Mouse (Mus musculus) limb, embryonic 12.5 days (tissue): ENCODE results near the gene Oit1. TPM values are rescaled to one million over a fixed set of nuclear protein-coding genes. Genes with fewer than 3 reads are reported as not detected.

Experiments
- ATAC-seq: fragments of 200-750 bp; cut with Nextera tagmentation; 2 replicates; pipeline ENCODE4 v1.8.0; 2017; ENCODE audit warnings: low read depth, moderate TSS enrichment; ENCODE audit not compliant: insufficient number of reproducible peaks, insufficient read depth, low FRiP score, low TSS enrichment
- H3K27ac ChIP-seq: fragments of 300-500 bp; sonication (generic); 2 replicates; pipeline ENCODE4 v1.5.1; 2016; ENCODE audit warnings: mild to moderate bottlenecking, moderate library complexity
- H3K27me3 ChIP-seq: fragments of 300-500 bp; sonication (generic); 2 replicates; pipeline ENCODE4 v1.6.1; 2016; ENCODE audit warnings: mild to moderate bottlenecking, moderate library complexity
- H3K36me3 ChIP-seq: fragments of 300-500 bp; sonication (generic); 2 replicates; pipeline ENCODE4 v1.6.1; 2016; ENCODE audit warnings: mild to moderate bottlenecking, moderate library complexity
- H3K4me1 ChIP-seq: fragments of 300-500 bp; sonication (generic); replicated peaks from 2 replicates; pipeline ENCODE4 v1.6.1; 2016
- H3K4me2 ChIP-seq: fragments of 300-500 bp; sonication (generic); 2 replicates; pipeline ENCODE4 v1.6.1; 2016; ENCODE audit warnings: mild to moderate bottlenecking, moderate library complexity
- H3K4me3 ChIP-seq: fragments of 300-500 bp; sonication (generic); replicated peaks from 2 replicates; pipeline ENCODE4 v1.5.1; 2016; ENCODE audit warnings: mild to moderate bottlenecking
- H3K9ac ChIP-seq: fragments of 300-500 bp; sonication (generic); replicated peaks from 2 replicates; pipeline ENCODE4 v1.6.1; 2016; ENCODE audit warnings: mild to moderate bottlenecking, moderate library complexity
- H3K9me3 ChIP-seq: fragments of 300-500 bp; sonication (generic); 2 replicates; pipeline ENCODE4 v1.6.1; 2016; ENCODE audit warnings: mild to moderate bottlenecking, moderate library complexity
- WGBS: fragments of 180-500 bp; shearing (Covaris S2); methylation state at CpG from one replicate; pipeline ENCODE4 v1.1.7; 2016; 5-methylcytosine and 5-hydroxymethylcytosine counted together
- polyA plus RNA-seq: library from polyadenylated mRNA; unstranded; fragments of >200 nt; fragmentation: Nextera tagmentation; extraction: Ambion mirVana; gene quantifications from 2 replicates; pipeline ENCODE4 v1.2.1, GENCODE M21; 2016

Gene Oit1
- polyA plus RNA-seq, 1 experiment from 2014 or later = not detected

- H3K4me2 ChIP-seq = no peak overlapping the region
- 55% methylated on average over 4 of the region's 4 CpGs for WGBS
- H3K4me3 ChIP-seq = no peak overlapping the region
- H3K27ac ChIP-seq = no peak overlapping the region
- H3K9me3 ChIP-seq = no peaks in the 10 kb centered on the region
- peaks cover 22% of the 10 kb centered on the region for H3K4me1 ChIP-seq
- H3K27me3 ChIP-seq = no peaks in the 10 kb centered on the region
- no peak overlapping the region for H3K9ac ChIP-seq
- ATAC-seq = no peak
- no peaks in the 10 kb centered on the region for H3K36me3 ChIP-seq
Measured at GRCm38 (mm10) chr14:8367727-8368520, 10.6 kb downstream of the Oit1 start.

- Histone ChIP-seq H3K4me1 (peaks cover 22% of the 10 kb centered on the region), H3K9me3 (no peaks in the 10 kb centered on the region), H3K36me3 (no peaks in the 10 kb centered on the region), H3K4me3 (no peak overlapping the region), H3K9ac (no peak overlapping the region), H3K4me2 (no peak overlapping the region), H3K27me3 (no peaks in the 10 kb centered on the region), H3K27ac (no peak overlapping the region)
- ATAC-seq = no peak
- 4% methylated on average over 1 of the region's 1 CpGs for WGBS
Measured at GRCm38 (mm10) chr14:8367121-8367520, 11.4 kb downstream of the Oit1 start.

GRCm38 (mm10) chr14:8365833-8366232, 12.7 kb downstream of the Oit1 start:
- WGBS = 78% methylated on average over 6 of the region's 6 CpGs
- Histone ChIP-seq H3K27ac (no peak overlapping the region), H3K36me3 (no peaks in the 10 kb centered on the region), H3K4me3 (no peak overlapping the region), H3K4me1 (peaks cover 24% of the 10 kb centered on the region), H3K9ac (no peak overlapping the region), H3K9me3 (no peaks in the 10 kb centered on the region), H3K27me3 (no peaks in the 10 kb centered on the region), H3K4me2 (no peak overlapping the region)
- ATAC-seq = no peak

- H3K4me3 ChIP-seq = no peak overlapping the region
- no peak overlapping the region for H3K9ac ChIP-seq
- H3K9me3 ChIP-seq = no peaks in the 10 kb centered on the region
- no peaks in the 10 kb centered on the region for H3K36me3 ChIP-seq
- 79% methylated on average over 9 of the region's 9 CpGs for WGBS
- no peak overlapping the region for H3K4me2 ChIP-seq
- H3K27me3 ChIP-seq = no peaks in the 10 kb centered on the region; the same call in 1 of the 2 replicates
- no peak overlapping the region for H3K27ac ChIP-seq
- H3K4me1 ChIP-seq = 0 out of 2 replicates have a peak, but pooled peaks cover 2% of the 10 kb centered on the region
- no peak for ATAC-seq
Measured at GRCm38 (mm10) chr14:8356836-8357235, 21.7 kb downstream of the Oit1 start.

GRCm38 (mm10) chr14:8355999-8356501, 22.5 kb downstream of the Oit1 start:
- Histone ChIP-seq H3K36me3 (no peaks in the 10 kb centered on the region), H3K4me1 (0 out of 2 replicates have a peak, but pooled peaks cover 2% of the 10 kb centered on the region), H3K27ac (no peak overlapping the region), H3K27me3 (no peaks in the 10 kb centered on the region; the same call in 1 of the 2 replicates), H3K9me3 (no peaks in the 10 kb centered on the region), H3K9ac (no peak overlapping the region), H3K4me2 (no peak overlapping the region), H3K4me3 (no peak overlapping the region)
- 36% methylated on average over 6 of the region's 6 CpGs for WGBS
- peak; percentile 78 for ATAC-seq

GRCm38 (mm10) chr14:8348927-8349326, 29.6 kb downstream of the Oit1 start:
- H3K27me3 ChIP-seq = no peaks in the 10 kb centered on the region; the same call in 1 of the 2 replicates
- WGBS = 70% methylated on average over 9 of the region's 9 CpGs
- no peak for ATAC-seq
- H3K27ac ChIP-seq = no peak overlapping the region
- H3K4me1 ChIP-seq = no peaks in the 10 kb centered on the region
- H3K4me3 ChIP-seq = no peak overlapping the region
- H3K9ac ChIP-seq = no peak overlapping the region
- H3K9me3 ChIP-seq = no peaks in the 10 kb centered on the region
- no peaks in the 10 kb centered on the region for H3K36me3 ChIP-seq
- H3K4me2 ChIP-seq = no peak overlapping the region

GRCm38 (mm10) chr14:8346255-8346997, 32.1 kb downstream of the Oit1 start:
- no peaks in the 10 kb centered on the region for H3K4me1 ChIP-seq
- no peak; the same call in 1 of the 2 replicates for ATAC-seq
- H3K36me3 ChIP-seq = no peaks in the 10 kb centered on the region
- H3K27ac ChIP-seq = no peak overlapping the region
- no peak overlapping the region for H3K4me3 ChIP-seq
- no peak overlapping the region for H3K9ac ChIP-seq
- 26% methylated on average over 7 of the region's 7 CpGs for WGBS
- no peaks in the 10 kb centered on the region for H3K9me3 ChIP-seq
- no peak overlapping the region for H3K4me2 ChIP-seq
- no peaks in the 10 kb centered on the region; the same call in 1 of the 2 replicates for H3K27me3 ChIP-seq

GRCm38 (mm10) chr14:8345566-8345965, 33.0 kb downstream of the Oit1 start:
- Histone ChIP-seq H3K36me3 (no peaks in the 10 kb centered on the region), H3K27ac (no peak overlapping the region)

GRCm38 (mm10) chr14:8342509-8343106, 35.9 kb downstream of the Oit1 start:
- H3K4me1 ChIP-seq = no peaks in the 10 kb centered on the region
- no peaks in the 10 kb centered on the region; the same call in 1 of the 2 replicates for H3K27me3 ChIP-seq
- no peak for ATAC-seq
- no peak overlapping the region for H3K9ac ChIP-seq
- H3K4me3 ChIP-seq = no peak overlapping the region
- no peaks in the 10 kb centered on the region for H3K9me3 ChIP-seq
- WGBS = 85% methylated on average over 4 of the region's 5 CpGs
- H3K4me2 ChIP-seq = no peak overlapping the region
- no peak overlapping the region for H3K27ac ChIP-seq
- no peaks in the 10 kb centered on the region for H3K36me3 ChIP-seq

More at GRCm38 (mm10) chr14:8345566-8345965, 33.0 kb downstream of the Oit1 start:
- no peak overlapping the region for H3K4me3 ChIP-seq
- H3K9ac ChIP-seq = no peak overlapping the region
- H3K4me2 ChIP-seq = no peak overlapping the region
- no peak for ATAC-seq
- 61% methylated on average over 4 of the region's 4 CpGs for WGBS
- no peaks in the 10 kb centered on the region; the same call in 1 of the 2 replicates for H3K27me3 ChIP-seq
- no peaks in the 10 kb centered on the region for H3K4me1 ChIP-seq
- no peaks in the 10 kb centered on the region for H3K9me3 ChIP-seq

- Histone ChIP-seq H3K36me3 (no peaks in the 10 kb centered on the region), H3K9me3 (no peaks in the 10 kb centered on the region), H3K4me1 (peaks cover 12% of the 10 kb centered on the region), H3K4me3 (no peak overlapping the region), H3K27me3 (no peaks in the 10 kb centered on the region; the same call in 1 of the 2 replicates), H3K9ac (no peak overlapping the region), H3K4me2 (no peak overlapping the region), H3K27ac (no peak overlapping the region)
- 65% methylated on average over 4 of the region's 4 CpGs for WGBS
- no peak for ATAC-seq
Measured at GRCm38 (mm10) chr14:8340226-8340625, 38.3 kb downstream of the Oit1 start.

GRCm38 (mm10) chr14:8335947-8336346, 42.6 kb downstream of the Oit1 start:
- Histone ChIP-seq H3K4me2 (no peak overlapping the region; the same call in 1 of the 2 replicates), H3K27ac (peak overlapping the region; percentile 76), H3K4me1 (peaks cover 21% of the 10 kb centered on the region), H3K4me3 (no peak overlapping the region), H3K36me3 (no peaks in the 10 kb centered on the region), H3K9me3 (no peaks in the 10 kb centered on the region), H3K27me3 (no peaks in the 10 kb centered on the region), H3K9ac (no peak overlapping the region)
- peak; percentile 53; the same call in 1 of the 2 replicates for ATAC-seq
- WGBS = 11% methylated on average over 10 of the region's 10 CpGs
